Mouse (Mus musculus) C2C12 (cell line): ENCODE measurements around the gene Gm20708.

ENCODE experiments used
- CTCF ChIP-seq: IDR thresholded peaks from one replicate; pipeline ENCODE4 v1.5.1; 2011; ENCODE audit not compliant: control insufficient read depth, insufficient read depth, insufficient read length
- MAX ChIP-seq: IDR thresholded peaks from one replicate; pipeline ENCODE4 v1.6.1; 2011; ENCODE audit warnings: mild to moderate bottlenecking, control low read depth
- MYOD1 ChIP-seq: IDR thresholded peaks from one replicate; pipeline ENCODE4 v1.6.1; 2011; ENCODE audit warnings: low read depth; ENCODE audit not compliant: control insufficient read depth, insufficient read length
- MYOG ChIP-seq: IDR thresholded peaks from one replicate; pipeline ENCODE4 v1.6.1; 2011; ENCODE audit not compliant: control insufficient read depth, insufficient read length; ENCODE audit errors: extremely low read depth
- USF1 ChIP-seq: IDR thresholded peaks from one replicate; pipeline ENCODE4 v1.6.1; 2011; ENCODE audit warnings: low read depth, mild to moderate bottlenecking, control low read depth, moderate library complexity

DNA sequence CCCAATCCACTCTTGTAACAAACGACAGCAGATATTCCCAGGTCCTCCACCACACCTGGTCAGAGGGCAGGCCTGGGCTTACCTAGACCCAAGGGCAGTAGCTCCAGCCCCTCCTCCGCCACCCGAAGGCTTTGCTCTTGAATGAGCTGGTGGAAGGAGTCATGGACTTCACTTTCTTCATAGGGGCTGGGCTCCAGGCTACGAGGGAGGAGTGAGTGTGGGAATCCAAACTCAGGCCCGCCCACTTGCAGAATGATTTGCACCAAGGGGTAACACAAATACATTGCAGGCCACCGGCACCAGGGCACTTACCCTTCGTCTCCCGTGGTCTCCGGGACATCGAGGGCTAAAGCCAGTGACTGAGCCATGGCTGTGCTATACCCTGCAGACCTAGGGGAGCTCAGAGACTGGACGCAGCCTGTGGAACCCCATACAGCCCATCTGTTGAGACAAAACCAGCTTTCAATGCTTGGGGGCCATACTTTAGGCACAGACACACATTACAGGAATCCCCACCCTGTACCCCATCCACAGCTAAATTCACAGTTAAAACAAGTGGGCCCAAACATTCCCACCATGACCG is 30.5 kb upstream of the Gm20708 start:
- no peak for TF ChIP-seq CTCF
- TF ChIP-seq MAX: no peak
- TF ChIP-seq USF1: no peak
- TF ChIP-seq MYOD1: no peak
- no peak for TF ChIP-seq MYOG
